Mouse (Mus musculus) left cerebral cortex, postnatal 4 days (tissue): ENCODE results near the gene Foxo4. TPM values are rescaled to one million over a fixed set of nuclear protein-coding genes. Genes with fewer than 3 reads are reported as not detected.

Experiments
- DNase-seq: peaks from one replicate; pipeline ENCODE4 v3.0.0-alpha.2; 2022
- intact Hi-C: fragments of 180-260 bp; cut with DNase I; formaldehyde crosslinking; loops from one replicate; pipeline ENCODE4 v1.15.1; 2025
- total RNA-seq, 2 experiments: library from RNA; stranded (reverse); gene quantifications; 2 replicates each; pipeline ENCODE4 v1.2.3; 2021

The Foxo4 gene
- total RNA-seq, 2 experiments from 2014 or later: 7.7 to 9.5 TPM

- intact Hi-C loops: loop anchor here (10.0 kb wide), 1 partner anchor 154 kb away; no protein-coding TSS in a partner anchor
These were observed 34.7 kb downstream of the Foxo4 start for GRCm38 (mm10) chrX:101289037-101289436.

GRCm38 (mm10) chrX:101290111-101290510 lies 35.8 kb downstream of the Foxo4 start:
- DNase-seq: no peak
- intact Hi-C loops: no loop called here

More at GRCm38 (mm10) chrX:101289037-101289436, 34.7 kb downstream of the Foxo4 start:
- no peak for DNase-seq

- intact Hi-C loops: no loop called here
- peak; percentile 67 for DNase-seq
These were observed 44.7 kb downstream of the Foxo4 start, which contains the start of gene Nlgn3 for GRCm38 (mm10) chrX:101299055-101299454. TSS of gene Nlgn3 (plus strand) at chrX:101299168.

- DNase-seq: peak; percentile 48
- intact Hi-C loops: no loop called here
These were observed 45.4 kb downstream of the Foxo4 start for GRCm38 (mm10) chrX:101299473-101300426.

GRCm38 (mm10) chrX:101300427-101301030 lies 46.2 kb downstream of the Foxo4 start:
- intact Hi-C loops: no loop called here
- peak; percentile 47 for DNase-seq

GRCm38 (mm10) chrX:101301654-101302053 lies 47.3 kb downstream of the Foxo4 start:
- no peak for DNase-seq
- intact Hi-C loops: no loop called here

- peak; percentile 35 for DNase-seq
- intact Hi-C loops: no loop called here
These were observed 50.3 kb downstream of the Foxo4 start for GRCm38 (mm10) chrX:101304646-101305045.

- DNase-seq: no peak
These were observed 55.0 kb downstream of the Foxo4 start for GRCm38 (mm10) chrX:101309299-101309698.

More at GRCm38 (mm10) chrX:101309299-101309698, 55.0 kb downstream of the Foxo4 start:
- intact Hi-C loops: no loop called here

Other genes with a start within 250 kb of the Foxo4 start
- gene Tex11, start 194.9 kb upstream of the Foxo4 start, total RNA-seq: under 1 TPM in 1 of 2 experiments, not detected in 1; 0.18 TPM
- 10 to 100 TPM in 1 of 2 experiments, 1 to 10 TPM in 1; 7.6 to 13.2 TPM for gene Slc7a3, start 168.5 kb upstream of the Foxo4 start, total RNA-seq
- 10 to 100 TPM; 83.2 to 83.8 TPM for gene Snx12, start 32.0 kb upstream of the Foxo4 start, total RNA-seq
- not detected for gene Gm614, start 9.5 kb downstream of the Foxo4 start, total RNA-seq
- 1 to 10 TPM; 4.0 to 4.9 TPM for gene Il2rg, start 13.7 kb downstream of the Foxo4 start, total RNA-seq
- gene Gm20489, start 14.5 kb downstream of the Foxo4 start, total RNA-seq: not detected
- gene Med12, start 19.5 kb downstream of the Foxo4 start, total RNA-seq: 10 to 100 TPM; 41.6 to 42.8 TPM
- gene Nlgn3, start 44.6 kb downstream of the Foxo4 start, total RNA-seq: 100 to 1,000 TPM; 166 to 183 TPM
- 1 to 10 TPM; 2.2 to 2.7 TPM for gene Gjb1, start 121.8 kb downstream of the Foxo4 start, total RNA-seq
- gene Zmym3, start 166.3 kb downstream of the Foxo4 start, total RNA-seq: 100 to 1,000 TPM; 195 to 217 TPM
- 100 to 1,000 TPM; 236 to 271 TPM for gene Nono, start 174.8 kb downstream of the Foxo4 start, total RNA-seq
- gene Itgb1bp2, start 194.6 kb downstream of the Foxo4 start, total RNA-seq: 1 to 10 TPM; 4.0 to 4.6 TPM